Mouse (Mus musculus) megakaryocyte progenitor cell, adult 5-6 weeks (primary cell): ENCODE data around the gene Mical3. TPM values are rescaled to one million over a fixed set of nuclear protein-coding genes. Genes with fewer than 3 reads are reported as not detected.
A peak's percentile ranks its signal among the peaks of the same experiment; 100 is the strongest.

ENCODE experiments used
- ATAC-seq: replicated peaks from 2 replicates; pipeline ENCODE4 v1.8.0; 2016; ENCODE audit warnings: mild to moderate bottlenecking, moderate TSS enrichment, inconsistent platforms; ENCODE audit not compliant: poor library complexity
- total RNA-seq, 2 experiments: library from RNA; stranded (forward) in 1 of 2; stranded (reverse) in 1 of 2; fragments of 157-497, 149-512 nt in 1 of 2; fragments of 200-1000 nt in 1 of 2; gene quantifications; 2 replicates each; pipeline versions ENCODE4 v1.2.3 to v1.2.4; 2015 to 2017

Mical3 gene
- total RNA-seq, 2 experiments from 2014 or later: 7.4 to 16.1 TPM

- no peak for ATAC-seq
These were observed 43.7 kb downstream of the Mical3 start for GRCm38 (mm10) chr6:121087127-121087526.

GRCm38 (mm10) chr6:121086226-121086625, 44.6 kb downstream of the Mical3 start:
- ATAC-seq: peak; percentile 27; the same call in 1 of the 2 replicates

GRCm38 (mm10) chr6:121084050-121084480, 46.7 kb downstream of the Mical3 start:
- ATAC-seq: peak; percentile 64

- no peak for ATAC-seq
These were observed 48.7 kb downstream of the Mical3 start for GRCm38 (mm10) chr6:121082094-121082473.

- no peak for ATAC-seq
These were observed 49.3 kb downstream of the Mical3 start for GRCm38 (mm10) chr6:121081288-121082093.

GRCm38 (mm10) chr6:121078175-121078574, 52.6 kb downstream of the Mical3 start:
- ATAC-seq: no peak

GRCm38 (mm10) chr6:121076929-121077566, 53.8 kb downstream of the Mical3 start:
- peak; percentile 62 for ATAC-seq

GRCm38 (mm10) chr6:121075763-121076162, 55.0 kb downstream of the Mical3 start:
- peak; percentile 49 for ATAC-seq

GRCm38 (mm10) chr6:121073312-121073711, 57.5 kb downstream of the Mical3 start:
- ATAC-seq: no peak

GRCm38 (mm10) chr6:121072615-121073014, 58.2 kb downstream of the Mical3 start:
- ATAC-seq: no peak

- peak; percentile 13 for ATAC-seq
These were observed 60.1 kb downstream of the Mical3 start for GRCm38 (mm10) chr6:121070584-121071230.

- ATAC-seq: peak; percentile 74
These were observed 61.6 kb downstream of the Mical3 start for GRCm38 (mm10) chr6:121069156-121069555.

- no peak for ATAC-seq
These were observed 62.7 kb downstream of the Mical3 start for GRCm38 (mm10) chr6:121068087-121068464.

- ATAC-seq: no peak
These were observed 63.2 kb downstream of the Mical3 start for GRCm38 (mm10) chr6:121067426-121068086.

GRCm38 (mm10) chr6:121066761-121067160, 64.0 kb downstream of the Mical3 start:
- ATAC-seq: no peak

- no peak for ATAC-seq
These were observed 66.3 kb downstream of the Mical3 start for GRCm38 (mm10) chr6:121064356-121065015.

GRCm38 (mm10) chr6:121063771-121064170, 67.0 kb downstream of the Mical3 start:
- ATAC-seq: no peak

GRCm38 (mm10) chr6:121062891-121063408, 67.8 kb downstream of the Mical3 start:
- peak; percentile 56 for ATAC-seq

GRCm38 (mm10) chr6:121058039-121058438, 72.8 kb downstream of the Mical3 start:
- ATAC-seq: peak; percentile 38
